Mouse (Mus musculus) urinary bladder, postnatal 25 days (tissue): ENCODE data around the gene Gm21440.
"Not testable (repeated sequence)": the region's sequence is repeated elsewhere in the genome, so short reads cannot be mapped to it uniquely, and the experiment has no call there.

ENCODE experiments used
- DNase-seq: peaks from one replicate; pipeline ENCODE4 v3.0.0; 2022; ENCODE audit warnings: low spot score

Gm21440 gene

DNA sequence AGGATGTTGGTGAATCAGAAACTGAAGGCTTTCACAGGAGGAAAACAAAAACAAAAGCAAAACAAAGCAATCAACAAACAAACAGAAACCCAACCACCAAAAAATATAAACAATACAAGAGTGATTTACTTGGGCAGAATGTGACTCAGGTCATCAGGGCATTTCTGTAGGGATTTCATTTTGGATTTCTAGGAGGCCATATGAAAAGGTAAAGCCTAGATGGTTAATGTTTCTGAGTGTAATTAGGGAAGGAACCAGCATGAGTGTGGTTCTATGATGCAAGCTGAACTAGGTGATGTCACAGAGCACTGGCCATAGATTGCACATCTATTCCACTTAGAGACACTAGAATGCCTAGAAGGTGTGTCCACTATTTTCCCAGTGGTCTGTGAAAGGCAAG, at the start of gene Gm21440, which contains the start of gene Gm21454:
Gene Gm21440, plus strand, starts transcription at position 301 of the 400 bp plus-strand sequence.
Gene Gm21454, plus strand, starts transcription at position 352 of the 400 bp plus-strand sequence.
- DNase-seq, result not testable (repeated sequence)

DNA sequence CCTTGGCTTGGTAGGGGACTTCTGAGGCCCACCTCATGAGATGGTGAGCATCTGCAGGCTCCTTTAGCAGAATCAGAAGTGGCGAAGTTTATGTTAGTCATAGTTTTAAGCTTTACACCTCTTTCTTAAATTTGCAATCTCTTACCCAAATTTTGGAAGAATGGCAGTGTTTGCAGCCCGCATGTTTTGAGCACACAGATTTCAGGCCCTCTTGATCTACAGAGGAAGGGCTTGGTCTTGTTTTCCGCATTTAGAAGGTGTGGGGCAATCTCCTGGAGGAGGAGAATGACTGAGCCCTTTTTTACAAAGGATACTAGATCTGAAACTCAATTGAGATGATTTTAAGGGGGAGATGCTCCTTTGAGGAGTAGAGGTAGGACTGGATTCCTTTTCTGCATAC, 28.4 kb upstream of the Gm21440 start, which contains the start of gene Gm21828:
Gene Gm21828, minus strand, starts transcription at position 101 of the 400 bp plus-strand sequence.
- not testable (repeated sequence) for DNase-seq
